Mouse (Mus musculus) small intestine, adult 2 months (tissue): ENCODE measurements around the gene Tmem63a. TPM values are rescaled to one million over a fixed set of nuclear protein-coding genes. Genes with fewer than 3 reads are reported as not detected.

Experiments
- H3K27ac ChIP-seq: fragments of 200-500 bp; 2 replicates; pipeline ENCODE4 v1.5.1; 2012; ENCODE audit warnings: low read depth, low read length, control low read depth, inconsistent platforms; ENCODE audit not compliant: insufficient read depth
- H3K27me3 ChIP-seq: fragments of 200-500 bp; 2 replicates; pipeline ENCODE4 v1.6.1; 2012; ENCODE audit warnings: mild to moderate bottlenecking, moderate library complexity, low read length, inconsistent platforms; ENCODE audit not compliant: control insufficient read depth, insufficient read depth
- H3K36me3 ChIP-seq: fragments of 200-500 bp; 2 replicates; pipeline ENCODE4 v1.6.1; 2012; ENCODE audit warnings: mild to moderate bottlenecking, low read length, control low read depth, inconsistent platforms; ENCODE audit not compliant: control insufficient read depth, insufficient read depth
- H3K4me1 ChIP-seq: fragments of 200-500 bp; 2 replicates; pipeline ENCODE4 v1.6.1; 2012; ENCODE audit warnings: low read length, inconsistent platforms, mixed read lengths; ENCODE audit not compliant: control insufficient read depth, insufficient read depth, insufficient read length
- H3K4me3 ChIP-seq: fragments of 200-500 bp; 2 replicates; pipeline ENCODE4 v1.5.1; 2012; ENCODE audit warnings: low read depth, mild to moderate bottlenecking, control low read depth, inconsistent platforms, low read length, moderate library complexity
- CTCF ChIP-seq: fragments of 200-500 bp; IDR thresholded peaks from 2 replicates; pipeline ENCODE4 v1.5.1; 2012; ENCODE audit warnings: low read depth, mild to moderate bottlenecking, control low read depth, inconsistent platforms, low read length, moderate library complexity, mixed read lengths; ENCODE audit not compliant: insufficient replicate concordance, insufficient read length; ENCODE audit errors: extremely low read depth
- POLR2A ChIP-seq: fragments of 200-500 bp; IDR thresholded peaks from 2 replicates; pipeline ENCODE4 v1.6.1; 2012; ENCODE audit warnings: low read depth, mild to moderate bottlenecking, control low read depth, inconsistent platforms, low read length, moderate library complexity
- WGBS: fragments of 180-500 bp; shearing (Covaris S2); methylation state at CpG from one replicate; pipeline ENCODE4 v1.1.7; 2018; 5-methylcytosine and 5-hydroxymethylcytosine counted together
- polyA plus RNA-seq: library from polyadenylated mRNA; depleted of rRNA; stranded (reverse); fragments of >200 nt; gene quantifications from 2 replicates; pipeline ENCODE4 v1.2.3, GENCODE M21; 2012

Tmem63a gene
- polyA plus RNA-seq, 1 experiment = 23.5 TPM

DNA sequence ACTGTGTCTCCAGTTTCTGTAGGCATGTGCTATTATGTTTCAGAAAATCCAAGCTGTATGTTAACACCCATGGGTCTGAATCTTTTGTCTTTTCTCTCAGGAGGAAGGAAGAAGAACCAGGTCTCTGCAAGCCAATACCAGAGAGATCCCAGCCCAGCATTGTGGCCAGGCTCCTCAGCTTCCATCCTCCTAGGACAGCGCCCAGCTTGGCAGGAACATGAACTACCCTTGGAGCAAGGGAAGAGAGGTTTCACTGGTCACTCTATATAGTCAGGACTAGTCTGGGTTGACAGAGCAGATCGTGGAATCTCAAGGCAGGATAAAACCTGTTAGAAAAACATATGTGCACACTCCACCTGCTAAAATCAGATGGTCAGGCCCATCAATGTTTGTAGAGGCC is 61.6 kb downstream of the Tmem63a start:
- WGBS = 87% methylated on average over 2 of the region's 2 CpGs

DNA sequence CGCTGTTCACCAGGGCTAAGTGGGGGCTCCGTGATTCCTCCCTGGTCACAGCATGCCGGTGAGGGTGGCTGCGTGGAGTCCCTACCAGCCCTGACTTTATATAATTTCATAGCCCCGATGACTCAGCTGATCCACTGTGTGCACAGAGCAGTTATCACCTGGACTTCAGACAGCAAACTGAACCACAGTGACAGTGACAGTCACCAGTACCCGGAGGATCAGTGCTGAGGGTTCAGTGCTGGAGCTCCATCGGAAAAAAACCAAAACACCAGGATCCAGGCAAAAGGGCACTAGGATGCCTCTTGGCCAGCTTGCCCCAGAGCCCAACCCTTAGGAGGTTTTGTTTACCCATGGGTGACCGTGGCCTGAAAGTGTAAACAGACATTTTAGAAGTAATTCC is 63.2 kb downstream of the Tmem63a start:
- Histone ChIP-seq H3K4me1 (peaks cover 9% of the 10 kb centered on the region), H3K27ac (peak overlapping the region; percentile 12; the same call in 1 of the 2 replicates), H3K27me3 (no peaks in the 10 kb centered on the region), H3K36me3 (no peaks in the 10 kb centered on the region), H3K4me3 (no peak overlapping the region)
- 38% methylated on average over 8 of the region's 8 CpGs for WGBS
- TF ChIP-seq POLR2A (no peak), CTCF (no peak)

More for the DNA sequence above, 61.6 kb downstream of the Tmem63a start:
- H3K36me3 ChIP-seq = no peaks in the 10 kb centered on the region
- no peak overlapping the region for H3K4me3 ChIP-seq
- H3K27ac ChIP-seq = no peak overlapping the region
- H3K4me1 ChIP-seq = peaks cover 7% of the 10 kb centered on the region; the same call in 1 of the 2 replicates
- no peaks in the 10 kb centered on the region for H3K27me3 ChIP-seq
- TF ChIP-seq CTCF (no peak), POLR2A (no peak)

GRCm38 (mm10) chr1:181007831-181008230 is 65.7 kb downstream of the Tmem63a start:
- no peaks in the 10 kb centered on the region for H3K36me3 ChIP-seq
- peaks cover 11% of the 10 kb centered on the region for H3K4me1 ChIP-seq

DNA sequence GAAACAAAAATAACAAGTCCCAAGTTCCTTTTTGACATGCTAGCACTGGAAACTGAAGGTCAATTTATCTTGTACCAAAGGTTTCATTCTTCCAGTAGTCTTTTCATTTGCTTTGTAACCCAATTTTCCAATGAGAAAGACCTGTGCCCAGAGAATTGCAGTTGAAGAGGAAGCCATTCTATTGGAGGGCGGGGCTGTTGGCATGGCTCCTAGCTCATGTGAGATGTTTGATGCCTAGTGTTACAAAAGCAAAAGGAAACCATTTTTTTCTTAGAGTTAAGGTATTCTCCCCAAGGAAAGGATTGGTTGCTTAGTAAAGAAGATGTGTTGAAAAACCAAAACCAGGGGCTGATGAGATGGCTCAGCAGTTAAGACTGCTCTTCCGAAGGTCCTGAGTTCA is 66.1 kb downstream of the Tmem63a start:
- TF ChIP-seq CTCF (no peak), POLR2A (no peak)
- Histone ChIP-seq H3K36me3 (no peaks in the 10 kb centered on the region), H3K27ac (no peak overlapping the region), H3K4me3 (no peak overlapping the region), H3K27me3 (no peaks in the 10 kb centered on the region), H3K4me1 (peaks cover 11% of the 10 kb centered on the region)
- WGBS = 83% methylated on average over 2 of the region's 2 CpGs

More at GRCm38 (mm10) chr1:181007831-181008230, 65.7 kb downstream of the Tmem63a start:
- no peaks in the 10 kb centered on the region for H3K27me3 ChIP-seq
- no peak overlapping the region for H3K4me3 ChIP-seq
- no peak overlapping the region for H3K27ac ChIP-seq
- 85% methylated on average over 6 of the region's 6 CpGs for WGBS
- no peak for TF ChIP-seq CTCF
- no peak for TF ChIP-seq POLR2A

GRCm38 (mm10) chr1:181009011-181009590 is 67.0 kb downstream of the Tmem63a start:
- TF ChIP-seq POLR2A = no peak
- TF ChIP-seq CTCF = no peak
- peaks cover 14% of the 10 kb centered on the region for H3K4me1 ChIP-seq
- no peak overlapping the region for H3K27ac ChIP-seq
- 86% methylated on average over 4 of the region's 4 CpGs for whole genome bisulfite sequencing
- no peak overlapping the region for H3K4me3 ChIP-seq
- H3K36me3 ChIP-seq = no peaks in the 10 kb centered on the region
- H3K27me3 ChIP-seq = no peaks in the 10 kb centered on the region

DNA sequence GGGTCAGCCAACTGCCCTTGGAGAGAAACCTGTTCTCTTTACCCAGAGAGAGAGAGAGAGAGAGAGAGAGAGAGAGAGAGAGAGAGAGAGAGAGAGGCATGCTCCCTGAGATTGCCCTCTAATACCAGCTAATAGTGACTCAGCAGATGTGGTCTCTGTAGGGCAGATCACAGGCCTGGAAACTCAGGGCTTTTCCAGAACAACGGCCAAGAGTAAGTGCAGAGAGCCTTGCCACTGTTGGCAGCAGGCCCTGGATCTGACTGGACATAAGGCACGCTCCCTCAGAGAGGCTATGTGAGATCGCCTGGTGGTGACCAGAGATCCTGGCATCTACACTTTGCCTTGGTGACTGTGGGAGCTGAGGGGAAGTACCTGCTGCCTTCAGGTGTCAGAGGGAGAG is 67.6 kb downstream of the Tmem63a start:
- Histone ChIP-seq H3K27me3 (no peaks in the 10 kb centered on the region), H3K4me3 (no peak overlapping the region), H3K36me3 (no peaks in the 10 kb centered on the region), H3K4me1 (peaks cover 16% of the 10 kb centered on the region), H3K27ac (peak overlapping the region; percentile 11; the same call in 1 of the 2 replicates)
- TF ChIP-seq CTCF = no peak
- no peak for TF ChIP-seq POLR2A
- WGBS = 39% methylated on average over 3 of the region's 3 CpGs

- Histone ChIP-seq H3K36me3 (no peaks in the 10 kb centered on the region), H3K4me1 (peaks cover 19% of the 10 kb centered on the region), H3K27ac (no peak overlapping the region), H3K4me3 (no peak overlapping the region), H3K27me3 (no peaks in the 10 kb centered on the region)
- 82% methylated on average over 4 of the region's 4 CpGs for WGBS
- no peak for TF ChIP-seq POLR2A
- TF ChIP-seq CTCF = no peak
Measured at GRCm38 (mm10) chr1:181010171-181010932, 68.2 kb downstream of the Tmem63a start.

- Histone ChIP-seq H3K36me3 (no peaks in the 10 kb centered on the region), H3K27me3 (no peaks in the 10 kb centered on the region), H3K4me1 (peaks cover 25% of the 10 kb centered on the region), H3K27ac (no peak overlapping the region), H3K4me3 (no peak overlapping the region)
- WGBS = 87% methylated on average over 5 of the region's 5 CpGs
- TF ChIP-seq CTCF = no peak
- no peak for TF ChIP-seq POLR2A
Measured at GRCm38 (mm10) chr1:181011601-181012000, 69.5 kb downstream of the Tmem63a start.
